Mouse (Mus musculus) stomach, postnatal 0 days (tissue): Measurements from ENCODE around the gene Arhgap42.

Experiments
- CTCF ChIP-seq: IDR thresholded peaks from 2 replicates; pipeline ENCODE4 v1.5.1; 2016; ENCODE audit warnings: antibody characterized with exemption, low read depth, mild to moderate bottlenecking, moderate library complexity
- EP300 ChIP-seq: optimal IDR thresholded peaks from 2 replicates; pipeline ENCODE3; 2016; ENCODE audit warnings: antibody characterized with exemption

DNA sequence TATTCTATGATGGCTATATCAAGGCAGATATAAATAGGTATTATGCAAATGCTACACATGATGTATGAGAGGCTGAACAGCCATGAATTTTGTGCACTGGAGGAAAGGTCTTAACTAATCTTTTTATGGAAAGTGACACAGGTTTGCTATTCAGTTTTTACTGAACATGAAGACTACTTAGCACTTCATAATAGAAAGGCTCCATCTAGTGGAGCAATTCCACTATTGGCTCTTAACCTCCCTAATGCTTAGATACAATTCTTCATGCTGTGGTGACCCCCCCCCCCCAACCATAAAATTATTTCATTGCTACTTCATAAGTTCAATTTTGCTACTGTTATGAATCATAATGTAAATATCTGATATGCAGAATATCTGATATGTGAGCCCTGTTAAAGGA lies 237.7 kb downstream of the Arhgap42 start:
- TF ChIP-seq EP300 (no peak), CTCF (peak; percentile 61)
